Mouse (Mus musculus) liver, embryonic 14.5 days (tissue): ENCODE measurements around the gene Klk1b24.

ENCODE experiments used
- CTCF ChIP-seq: IDR thresholded peaks from 2 replicates; pipeline ENCODE4 v1.5.1; 2016; ENCODE audit warnings: antibody characterized with exemption, low read depth, control low read depth
- EP300 ChIP-seq: IDR thresholded peaks from 2 replicates; pipeline ENCODE4 v1.6.1; 2016; ENCODE audit warnings: antibody characterized with exemption, low read depth

DNA sequence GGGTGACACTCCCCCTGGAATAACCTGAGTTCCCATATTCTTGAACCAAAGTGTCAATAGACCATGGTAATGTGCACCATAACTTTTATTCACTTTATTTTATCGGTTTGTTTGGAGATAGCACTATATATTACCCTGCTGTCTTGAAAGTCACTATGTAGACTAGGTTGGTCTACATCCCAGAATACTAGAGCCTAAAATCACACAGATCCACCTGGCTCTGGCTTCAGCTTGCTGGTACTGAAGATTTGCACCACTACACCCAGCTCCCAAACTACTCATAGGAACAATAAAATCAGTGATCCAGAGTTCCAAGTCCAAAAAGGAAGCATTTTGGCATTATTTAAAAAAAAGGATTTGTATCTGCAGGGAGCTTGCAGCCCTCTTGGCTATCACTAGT lies 27.6 kb downstream of the Klk1b24 start, which contains the start of gene Klk1b5:
- TF ChIP-seq CTCF = no peak
- TF ChIP-seq EP300 = no peak
